Mouse (Mus musculus): Measurements from ENCODE around the gene Sec16a. TPM values are rescaled to one million over a fixed set of nuclear protein-coding genes. Genes with fewer than 3 reads are reported as not detected.

Sec16a gene
- polyA plus RNA-seq, 2 experiments: 47.1 to 62.5 TPM

DNA sequence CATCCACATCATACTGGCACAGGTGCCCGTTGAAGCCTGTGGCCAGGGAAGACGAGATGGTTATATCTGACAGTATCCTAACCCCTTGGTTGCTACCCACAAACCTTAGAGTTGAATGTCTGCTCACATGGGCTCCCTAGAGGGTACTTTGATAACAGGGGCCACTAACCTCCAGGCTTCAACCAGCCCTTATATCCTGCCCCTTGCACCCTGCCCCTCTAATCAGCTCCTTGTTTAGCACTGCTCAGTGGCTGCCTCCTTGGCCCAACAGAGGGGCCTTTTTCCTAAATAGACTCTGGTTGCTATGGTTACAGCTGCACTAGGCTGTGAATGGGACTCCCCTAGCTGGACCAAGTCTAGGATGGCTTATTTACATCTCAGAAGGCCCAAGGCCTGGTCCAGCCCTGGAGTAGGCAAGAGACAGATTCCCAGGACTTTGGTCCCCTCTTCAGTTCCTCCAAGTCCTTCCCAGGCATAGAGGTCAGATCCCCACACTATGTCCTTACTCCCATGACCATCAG lies 33.7 kb upstream of the Sec16a start:
- 91% methylated on average over 2 of the region's 2 CpGs for WGBS
- no peak for DNase-seq (ENCODE audit: low spot score)
- H3K9ac ChIP-seq (ENCODE audit: low read depth, low read length, severe bottlenecking): no peak overlapping the region
- no peak for ATAC-seq (ENCODE audit: low FRiP score, low read depth)
- H3K4me2 ChIP-seq (replicated peaks; ENCODE audit: low read depth, low read length, severe bottlenecking): no peak overlapping the region
- H3K4me1 ChIP-seq (ENCODE audit: control insufficient read depth, insufficient read depth, low read length): no peaks in the 10 kb centered on the region
- no peak overlapping the region for H3K4me3 ChIP-seq (replicated peaks; ENCODE audit: low read length)
- H3K27ac ChIP-seq (replicated peaks; ENCODE audit: low read depth, low read length): no peak overlapping the region
- H3K9me3 ChIP-seq (ENCODE audit: control insufficient read depth, low read length): no peaks in the 10 kb centered on the region
- H3K36me3 ChIP-seq (ENCODE audit: control insufficient read depth, insufficient read depth, low read length): peaks cover 85% of the 10 kb centered on the region
- no peak for TF ChIP-seq POLR2A (IDR thresholded peaks at IDR 0.05; ENCODE audit: borderline replicate concordance, extremely low read depth, insufficient read depth, insufficient read length)
- no peaks in the 10 kb centered on the region for H3K27me3 ChIP-seq (ENCODE audit: control insufficient read depth, insufficient read depth, low read length)

GRCm38 (mm10) chr2:26477911-26478310 lies 32.9 kb upstream of the Sec16a start:
- Histone ChIP-seq H3K4me2 (replicated peaks; ENCODE audit: low read depth, low read length, severe bottlenecking) (no peak overlapping the region), H3K4me3 (replicated peaks; ENCODE audit: low read length) (no peak overlapping the region), H3K27me3 (ENCODE audit: control insufficient read depth, insufficient read depth, low read length) (no peaks in the 10 kb centered on the region), H3K36me3 (ENCODE audit: control insufficient read depth, insufficient read depth, low read length) (peaks cover 89% of the 10 kb centered on the region), H3K9ac (ENCODE audit: low read depth, low read length, severe bottlenecking) (no peak overlapping the region), H3K27ac (replicated peaks; ENCODE audit: low read depth, low read length) (no peak overlapping the region), H3K4me1 (ENCODE audit: control insufficient read depth, insufficient read depth, low read length) (no peaks in the 10 kb centered on the region), H3K9me3 (ENCODE audit: control insufficient read depth, low read length) (no peaks in the 10 kb centered on the region)
- DNase-seq (ENCODE audit: low spot score): no peak
- WGBS: 93% methylated on average over 7 of the region's 7 CpGs
- no peak for TF ChIP-seq POLR2A (IDR thresholded peaks at IDR 0.05; ENCODE audit: borderline replicate concordance, extremely low read depth, insufficient read depth, insufficient read length)
- ATAC-seq (ENCODE audit: low FRiP score, low read depth): no peak

GRCm38 (mm10) chr2:26475505-26476430 lies 30.8 kb upstream of the Sec16a start:
- Histone ChIP-seq H3K4me3 (replicated peaks; ENCODE audit: low read length) (no peak overlapping the region), H3K27ac (replicated peaks; ENCODE audit: low read depth, low read length) (peak overlapping the region; percentile 26; the same call in 1 of the 2 replicates), H3K4me2 (replicated peaks; ENCODE audit: low read depth, low read length, severe bottlenecking) (no peak overlapping the region), H3K9me3 (ENCODE audit: control insufficient read depth, low read length) (no peaks in the 10 kb centered on the region), H3K27me3 (ENCODE audit: control insufficient read depth, insufficient read depth, low read length) (no peaks in the 10 kb centered on the region), H3K9ac (ENCODE audit: low read depth, low read length, severe bottlenecking) (no peak overlapping the region), H3K36me3 (ENCODE audit: control insufficient read depth, insufficient read depth, low read length) (peaks cover 96% of the 10 kb centered on the region), H3K4me1 (ENCODE audit: control insufficient read depth, insufficient read depth, low read length) (no peaks in the 10 kb centered on the region)
- WGBS: 83% methylated on average over 13 of the region's 13 CpGs
- DNase-seq (ENCODE audit: low spot score) (no peak), ATAC-seq (ENCODE audit: low FRiP score, low read depth) (no peak)
- TF ChIP-seq POLR2A (IDR thresholded peaks at IDR 0.05; ENCODE audit: borderline replicate concordance, extremely low read depth, insufficient read depth, insufficient read length): no peak

DNA sequence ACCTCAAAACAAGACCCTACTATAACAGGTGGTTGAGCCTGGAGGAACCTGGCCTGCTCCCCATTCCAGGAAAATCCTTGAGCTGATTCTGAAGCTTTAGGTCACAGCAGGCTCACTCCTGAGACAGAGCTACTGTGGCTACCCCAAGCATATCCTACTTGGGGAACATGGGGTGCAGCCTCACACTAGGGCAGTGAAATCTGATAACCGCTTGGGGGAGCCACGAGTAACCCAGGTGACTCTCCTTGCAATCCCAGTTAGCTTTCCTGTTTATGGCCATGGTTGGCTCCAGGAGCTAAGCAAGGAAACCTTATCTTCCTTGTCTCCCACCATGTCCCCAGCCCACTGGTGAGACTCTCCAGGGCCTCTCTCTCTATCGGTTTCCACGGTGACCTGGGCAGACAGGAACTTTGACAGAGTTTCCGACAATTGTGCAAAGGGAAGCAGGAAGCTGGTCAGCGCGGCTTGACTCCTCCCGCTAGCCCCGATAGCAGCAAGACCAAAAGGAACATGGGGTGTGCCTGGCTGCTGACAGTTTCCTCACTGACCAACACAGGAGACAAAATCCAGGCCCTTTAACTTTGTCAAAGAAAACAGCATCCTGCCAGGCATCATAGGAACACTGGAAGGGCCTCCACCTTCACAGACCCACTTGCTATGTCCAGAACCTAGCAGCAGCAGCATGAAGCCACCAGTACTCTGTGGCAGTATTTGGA lies 29.9 kb upstream of the Sec16a start:
- H3K9ac ChIP-seq (ENCODE audit: low read depth, low read length, severe bottlenecking): no peak overlapping the region
- 65% methylated on average over 9 of the region's 9 CpGs for WGBS

More for the DNA sequence above, 29.9 kb upstream of the Sec16a start:
- ATAC-seq (ENCODE audit: low FRiP score, low read depth) (no peak), DNase-seq (ENCODE audit: low spot score) (no peak)
- H3K27me3 ChIP-seq (ENCODE audit: control insufficient read depth, insufficient read depth, low read length): no peaks in the 10 kb centered on the region
- H3K27ac ChIP-seq (replicated peaks; ENCODE audit: low read depth, low read length): peak overlapping the region; percentile 26; the same call in 1 of the 2 replicates
- no peak for TF ChIP-seq POLR2A (IDR thresholded peaks at IDR 0.05; ENCODE audit: borderline replicate concordance, extremely low read depth, insufficient read depth, insufficient read length)
- no peak overlapping the region for H3K4me2 ChIP-seq (replicated peaks; ENCODE audit: low read depth, low read length, severe bottlenecking)
- no peaks in the 10 kb centered on the region for H3K9me3 ChIP-seq (ENCODE audit: control insufficient read depth, low read length)
- no peak overlapping the region for H3K4me3 ChIP-seq (replicated peaks; ENCODE audit: low read length)
- no peaks in the 10 kb centered on the region for H3K4me1 ChIP-seq (ENCODE audit: control insufficient read depth, insufficient read depth, low read length)
- H3K36me3 ChIP-seq (ENCODE audit: control insufficient read depth, insufficient read depth, low read length): peaks cover 96% of the 10 kb centered on the region

All from limb, embryonic 14.5 days (tissue).